Mouse (Mus musculus) G1E-ER4 (cell line): ENCODE results near the gene St6galnac6. TPM values are rescaled to one million over a fixed set of nuclear protein-coding genes. Genes with fewer than 3 reads are reported as not detected.

ENCODE experiments used
- GATA1 ChIP-seq: IDR thresholded peaks from one replicate; pipeline ENCODE4 v1.8.0; 2012; ENCODE audit warnings: low read length, inconsistent platforms
- polyA plus RNA-seq: library from polyadenylated mRNA; stranded (reverse); fragments of >175 nt; gene quantifications from 2 replicates; pipeline ENCODE4 v1.2.3, GENCODE M21; 2012

The St6galnac6 gene
- polyA plus RNA-seq, 1 experiment = 58.6 TPM

- no peak for TF ChIP-seq GATA1
These were observed 23.0 kb upstream of the St6galnac6 start for GRCm38 (mm10) chr2:32576532-32576931.

- TF ChIP-seq GATA1 = no peak
These were observed 21.1 kb upstream of the St6galnac6 start for GRCm38 (mm10) chr2:32578146-32579046.

GRCm38 (mm10) chr2:32581450-32582095 is 17.9 kb upstream of the St6galnac6 start:
- TF ChIP-seq GATA1 = no peak

GRCm38 (mm10) chr2:32582830-32583799 is 16.4 kb upstream of the St6galnac6 start:
- TF ChIP-seq GATA1 = no peak

GRCm38 (mm10) chr2:32585149-32585714 is 14.3 kb upstream of the St6galnac6 start:
- TF ChIP-seq GATA1 = no peak

GRCm38 (mm10) chr2:32586871-32587351 is 12.6 kb upstream of the St6galnac6 start, which contains the start of gene St6galnac4:
Gene St6galnac4, plus strand, starts transcription at chr2:32587095.
- no peak for TF ChIP-seq GATA1

- no peak for TF ChIP-seq GATA1
These were observed 11.7 kb upstream of the St6galnac6 start for GRCm38 (mm10) chr2:32587731-32588321.

GRCm38 (mm10) chr2:32589213-32589795 is 10.2 kb upstream of the St6galnac6 start:
- TF ChIP-seq GATA1 = no peak

- TF ChIP-seq GATA1 = no peak
These were observed 9.3 kb upstream of the St6galnac6 start for GRCm38 (mm10) chr2:32590224-32590623.

- TF ChIP-seq GATA1 = no peak
These were observed 8.3 kb upstream of the St6galnac6 start for GRCm38 (mm10) chr2:32591249-32591648.

- TF ChIP-seq GATA1 = no peak
These were observed 2.8 kb upstream of the St6galnac6 start for GRCm38 (mm10) chr2:32596725-32597124.

- TF ChIP-seq GATA1 = no peak
These were observed 2.3 kb upstream of the St6galnac6 start for GRCm38 (mm10) chr2:32597248-32597647.

GRCm38 (mm10) chr2:32597699-32598098 is 1.8 kb upstream of the St6galnac6 start:
- no peak for TF ChIP-seq GATA1

GRCm38 (mm10) chr2:32598506-32598905 is 1.0 kb upstream of the St6galnac6 start:
- TF ChIP-seq GATA1 = no peak
